Mouse (Mus musculus) adrenal gland, postnatal 10 days (tissue): ENCODE measurements around the gene Vinac1. TPM values are rescaled to one million over a fixed set of nuclear protein-coding genes. Genes with fewer than 3 reads are reported as not detected.
"Not testable (repeated sequence)": the region's sequence is repeated elsewhere in the genome, so short reads cannot be mapped to it uniquely, and the experiment has no call there.

ENCODE experiments used
- DNase-seq: peaks from one replicate; pipeline ENCODE4 v3.0.0; 2021; ENCODE audit warnings: mixed read lengths
- total RNA-seq, 2 experiments: library from RNA; stranded (reverse); gene quantifications; 2 replicates each; pipeline ENCODE4 v1.2.3; 2021

Gene Vinac1
- total RNA-seq, 2 experiments from 2014 or later = 0.06 to 0.18 TPM

GRCm38 (mm10) chr2:129038937-129039631 lies 8.9 kb downstream of the Vinac1 start:
- peak; percentile 24 for DNase-seq

GRCm38 (mm10) chr2:129038426-129038936 lies 9.5 kb downstream of the Vinac1 start:
- DNase-seq = peak; percentile 38

DNA sequence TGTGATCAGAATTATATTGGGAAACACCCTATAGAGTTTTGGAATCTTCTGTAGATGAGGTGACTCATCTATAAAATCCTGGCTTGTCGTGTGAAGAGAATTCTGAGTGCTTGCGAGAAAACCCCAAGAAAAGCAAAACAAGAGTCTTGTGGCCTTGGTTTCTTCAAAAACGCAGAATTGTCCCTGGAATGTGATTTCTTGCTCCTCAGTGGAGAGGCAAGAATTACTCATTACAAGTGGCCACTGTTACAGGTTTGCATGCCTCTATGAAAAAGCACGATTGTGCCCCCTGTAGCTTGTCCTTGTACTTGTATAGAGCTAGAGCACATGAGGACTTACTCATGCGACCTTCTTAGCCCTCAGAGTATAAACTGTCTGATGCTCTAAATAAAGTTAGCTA lies 12.6 kb downstream of the Vinac1 start:
- DNase-seq = no peak

GRCm38 (mm10) chr2:129024820-129025219 lies 23.2 kb downstream of the Vinac1 start:
- DNase-seq = peak; percentile 54

GRCm38 (mm10) chr2:129020106-129020505 lies 27.9 kb downstream of the Vinac1 start:
- DNase-seq = peak; percentile 29

DNA sequence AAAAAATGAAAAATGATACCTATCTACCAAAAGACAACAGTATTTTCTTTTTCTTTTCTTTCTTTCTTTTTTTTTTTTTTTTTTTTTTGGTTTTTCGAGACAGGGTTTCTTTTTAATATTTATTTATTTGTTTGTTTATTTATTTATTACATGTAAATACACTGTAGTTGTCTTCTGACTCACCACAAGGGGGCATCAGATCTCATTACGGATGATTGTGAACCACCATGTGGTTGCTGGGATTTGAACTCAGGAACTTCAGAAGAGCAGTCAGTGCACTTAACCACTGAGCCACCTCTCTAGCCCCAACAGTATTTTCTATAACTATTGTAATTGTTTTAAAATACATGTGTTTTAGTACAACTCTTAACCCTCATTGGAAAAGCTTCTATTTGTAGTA lies 39.1 kb downstream of the Vinac1 start:
- not testable (repeated sequence) for DNase-seq

GRCm38 (mm10) chr2:129006194-129006749 lies 41.7 kb downstream of the Vinac1 start:
- no peak for DNase-seq

- no peak for DNase-seq
Observed at GRCm38 (mm10) chr2:129004872-129005271, 43.1 kb downstream of the Vinac1 start.

GRCm38 (mm10) chr2:128984746-128985145 lies 63.2 kb downstream of the Vinac1 start:
- no peak for DNase-seq

DNA sequence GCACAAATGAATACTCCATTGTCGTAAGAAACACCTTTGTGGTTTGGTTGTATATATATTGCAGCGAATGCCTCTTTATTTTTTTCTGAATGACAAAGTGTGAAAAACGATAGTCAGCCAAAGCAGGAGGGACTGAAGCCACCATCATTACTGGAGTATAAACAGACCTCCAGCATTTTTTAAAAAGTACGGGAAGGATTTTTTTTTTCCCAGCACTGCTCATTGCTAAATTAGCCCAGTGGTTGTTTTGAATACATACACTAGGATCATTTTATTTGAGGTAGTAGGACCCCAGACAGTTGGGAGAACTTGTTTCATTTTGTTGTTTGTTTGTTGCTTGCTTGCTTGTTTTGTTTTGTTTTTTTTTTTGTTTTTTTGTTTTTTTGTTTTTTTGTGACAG lies 72.4 kb downstream of the Vinac1 start:
- DNase-seq = no peak

Other genes with a start within 250 kb of the Vinac1 start
- gene Tmem87b, start 230.1 kb downstream of the Vinac1 start, total RNA-seq = 10 to 100 TPM; 33.2 to 37.1 TPM
- 1 to 10 TPM; 3.8 TPM for gene Fbln7, start 185.2 kb downstream of the Vinac1 start, total RNA-seq
- 1 to 10 TPM; 3.8 to 4.7 TPM for gene Zc3h8, start 104.1 kb downstream of the Vinac1 start, total RNA-seq
- gene Zc3h6, start 80.8 kb downstream of the Vinac1 start, total RNA-seq = 10 to 100 TPM in 1 of 2 experiments, 1 to 10 TPM in 1; 5.7 to 11.1 TPM
- 10 to 100 TPM; 11.1 to 13.0 TPM for gene Gm10762, start 80.4 kb downstream of the Vinac1 start, total RNA-seq
- gene Ttl, start 17.8 kb upstream of the Vinac1 start, total RNA-seq = 10 to 100 TPM in 1 of 2 experiments, 1 to 10 TPM in 1; 9.9 to 14.1 TPM
- gene Polr1b, start 52.8 kb upstream of the Vinac1 start, total RNA-seq = 10 to 100 TPM; 16.6 to 19.8 TPM
- 10 to 100 TPM; 17.3 to 20.2 TPM for gene Chchd5, start 81.5 kb upstream of the Vinac1 start, total RNA-seq
- 10 to 100 TPM; 19.0 to 19.9 TPM for gene Slc20a1, start 150.6 kb upstream of the Vinac1 start, total RNA-seq
- 10 to 100 TPM in 1 of 2 experiments, 1 to 10 TPM in 1; 9.9 to 11.7 TPM for gene Ckap2l, start 249.0 kb upstream of the Vinac1 start, total RNA-seq